Mouse (Mus musculus) hindbrain, embryonic 16.5 days (tissue): ENCODE measurements around the gene Setmar. TPM values are rescaled to one million over a fixed set of nuclear protein-coding genes. Genes with fewer than 3 reads are reported as not detected.

Experiments
- ATAC-seq: fragments of 200-750 bp; cut with Nextera tagmentation; 2 replicates; pipeline ENCODE4 v1.8.0; 2017; ENCODE audit warnings: moderate TSS enrichment, moderate library complexity
- H3K27ac ChIP-seq: fragments of 300-500 bp; sonication (generic); 2 replicates; pipeline ENCODE4 v1.5.1; 2014; ENCODE audit warnings: low read depth, mild to moderate bottlenecking, control low read depth, low read length, moderate library complexity
- H3K27me3 ChIP-seq: fragments of 300-500 bp; sonication (generic); replicated peaks from 2 replicates; pipeline ENCODE4 v1.6.1; 2014; ENCODE audit warnings: low read length; ENCODE audit not compliant: control insufficient read depth, insufficient read depth
- H3K36me3 ChIP-seq: fragments of 300-500 bp; sonication (generic); 2 replicates; pipeline ENCODE4 v1.6.1; 2014; ENCODE audit warnings: mild to moderate bottlenecking, low read length, moderate library complexity, mixed read lengths; ENCODE audit not compliant: control insufficient read depth, insufficient read depth
- H3K4me1 ChIP-seq: fragments of 300-500 bp; sonication (generic); 2 replicates; pipeline ENCODE4 v1.6.1; 2014; ENCODE audit warnings: low read depth, low read length; ENCODE audit not compliant: control insufficient read depth, insufficient read depth
- H3K4me2 ChIP-seq: fragments of 300-500 bp; sonication (generic); 2 replicates; pipeline ENCODE4 v1.6.1; 2014; ENCODE audit warnings: mild to moderate bottlenecking, low read length, control low read depth, moderate library complexity
- H3K4me3 ChIP-seq: fragments of 300-500 bp; sonication (generic); 2 replicates; pipeline ENCODE4 v1.5.1; 2014; ENCODE audit warnings: mild to moderate bottlenecking, low read length, control low read depth, moderate library complexity
- H3K9ac ChIP-seq: fragments of 300-500 bp; sonication (generic); 2 replicates; pipeline ENCODE4 v1.6.1; 2014; ENCODE audit warnings: low read depth, mild to moderate bottlenecking, control low read depth, low read length, moderate library complexity
- H3K9me3 ChIP-seq: fragments of 300-500 bp; sonication (generic); 2 replicates; pipeline ENCODE4 v1.6.1; 2014; ENCODE audit warnings: mild to moderate bottlenecking, low read length, moderate library complexity; ENCODE audit not compliant: control insufficient read depth
- WGBS: fragments of 180-500 bp; shearing (Covaris S2); extraction: QIAGEN DNeasy Blood & Tissue Kit; methylation state at CpG from one replicate; pipeline ENCODE4 v1.1.7; 2014; 5-methylcytosine and 5-hydroxymethylcytosine counted together
- polyA plus RNA-seq: library from polyadenylated mRNA; unstranded; fragments of >200 nt; fragmentation: Nextera tagmentation; extraction: Ambion mirVana; gene quantifications from 2 replicates; pipeline ENCODE4 v1.2.1, GENCODE M21; 2015

Setmar gene
- polyA plus RNA-seq, 1 experiment from 2014 or later: 5.6 TPM

DNA sequence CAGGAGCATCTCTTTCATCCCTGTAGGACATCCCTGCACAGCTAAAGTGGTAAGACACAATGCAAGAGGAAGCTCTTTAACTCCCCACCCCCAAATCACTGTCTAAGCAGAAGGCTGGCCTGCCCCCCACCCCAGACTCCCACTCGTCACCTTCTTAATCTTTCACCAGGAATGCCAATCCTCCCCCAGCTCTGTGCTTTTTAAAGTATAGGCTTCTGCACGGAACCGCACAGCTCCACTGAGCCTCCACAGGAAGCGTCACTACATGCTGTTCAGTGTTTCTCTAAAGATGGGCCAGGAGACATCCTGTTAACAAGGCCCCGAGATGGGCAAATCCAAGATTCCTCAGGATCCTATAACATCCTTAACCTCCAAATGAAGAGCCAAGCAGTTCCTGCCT is 8.2 kb downstream of the Setmar start:
- no peak overlapping the region for H3K9ac ChIP-seq
- no peaks in the 10 kb centered on the region for H3K9me3 ChIP-seq
- no peak overlapping the region for H3K4me3 ChIP-seq
- no peak overlapping the region for H3K27ac ChIP-seq
- ATAC-seq: no peak
- H3K36me3 ChIP-seq: peaks cover 9% of the 10 kb centered on the region; the same call in 1 of the 2 replicates
- 76% methylated on average over 5 of the region's 5 CpGs for WGBS
- no peak overlapping the region for H3K4me2 ChIP-seq
- H3K4me1 ChIP-seq: no peaks in the 10 kb centered on the region
- H3K27me3 ChIP-seq: no peaks in the 10 kb centered on the region

DNA sequence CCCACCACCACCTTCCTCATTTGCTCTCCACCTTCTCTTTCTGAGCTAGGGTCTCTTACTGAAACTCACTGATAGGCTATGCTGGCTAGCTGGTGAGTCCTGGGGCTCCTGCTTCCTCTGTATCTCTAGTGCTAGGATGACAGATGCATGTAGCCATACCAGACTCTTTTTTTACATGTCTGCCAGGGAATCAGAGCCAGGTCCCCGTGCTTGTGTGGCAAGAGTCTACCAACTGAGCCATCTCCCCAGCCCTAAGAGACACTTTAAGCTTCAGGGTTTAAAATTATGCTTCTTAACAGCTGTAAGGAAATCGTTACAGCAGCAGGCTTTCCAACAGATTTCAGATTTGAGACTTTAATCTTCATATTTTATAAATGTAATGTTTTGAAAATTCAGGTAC is 9.1 kb downstream of the Setmar start:
- WGBS: 89% methylated on average over 2 of the region's 2 CpGs
- Histone ChIP-seq H3K4me2 (no peak overlapping the region), H3K4me1 (no peaks in the 10 kb centered on the region), H3K9me3 (no peaks in the 10 kb centered on the region), H3K27ac (no peak overlapping the region), H3K27me3 (no peaks in the 10 kb centered on the region), H3K4me3 (no peak overlapping the region), H3K9ac (no peak overlapping the region), H3K36me3 (peaks cover 9% of the 10 kb centered on the region; the same call in 1 of the 2 replicates)
- no peak for ATAC-seq

DNA sequence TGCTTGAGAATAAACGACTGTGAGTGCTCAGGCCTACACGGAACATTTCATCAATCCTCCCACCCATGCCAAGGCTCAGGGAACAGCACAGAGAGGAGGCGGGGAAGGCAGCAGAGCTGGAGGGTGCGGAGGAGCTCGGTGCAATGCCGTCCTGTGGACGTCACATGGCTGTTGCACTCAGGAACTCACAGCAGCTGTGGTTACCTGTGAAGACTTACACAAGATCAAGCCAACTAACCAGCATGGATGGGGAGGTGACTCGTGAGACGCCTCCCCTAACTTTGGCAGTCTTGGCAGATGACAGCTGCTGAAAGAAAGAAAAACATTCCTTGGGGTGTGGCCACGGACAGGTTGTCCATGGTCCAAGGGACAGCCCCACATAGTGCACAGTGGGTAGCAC is 9.8 kb downstream of the Setmar start:
- ATAC-seq: no peak
- Histone ChIP-seq H3K4me2 (no peak overlapping the region), H3K27ac (no peak overlapping the region), H3K9me3 (no peaks in the 10 kb centered on the region), H3K4me3 (no peak overlapping the region), H3K9ac (no peak overlapping the region), H3K36me3 (peaks cover 9% of the 10 kb centered on the region; the same call in 1 of the 2 replicates), H3K4me1 (no peaks in the 10 kb centered on the region), H3K27me3 (no peaks in the 10 kb centered on the region)
- WGBS: 91% methylated on average over 10 of the region's 10 CpGs

DNA sequence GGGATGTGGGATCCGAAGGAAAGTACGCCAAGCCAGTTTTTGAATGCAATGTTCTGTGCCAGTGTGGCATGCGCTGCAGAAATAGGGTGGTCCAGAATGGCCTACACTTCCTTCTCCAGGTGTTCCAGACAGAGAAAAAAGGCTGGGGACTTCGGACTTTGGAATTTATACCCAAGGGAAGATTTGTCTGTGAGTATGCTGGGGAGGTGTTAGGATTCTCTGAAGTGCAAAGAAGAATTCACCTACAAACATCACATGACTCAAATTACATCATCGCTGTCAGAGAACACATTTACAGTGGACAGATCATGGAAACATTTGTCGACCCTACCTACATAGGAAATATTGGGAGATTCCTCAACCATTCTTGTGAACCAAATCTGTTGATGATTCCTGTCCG is 11.0 kb downstream of the Setmar start:
- H3K4me2 ChIP-seq: no peak overlapping the region
- ATAC-seq: no peak
- no peak overlapping the region for H3K4me3 ChIP-seq
- H3K36me3 ChIP-seq: peaks cover 9% of the 10 kb centered on the region; the same call in 1 of the 2 replicates
- H3K27ac ChIP-seq: no peak overlapping the region
- H3K9me3 ChIP-seq: no peaks in the 10 kb centered on the region
- no peaks in the 10 kb centered on the region for H3K27me3 ChIP-seq
- no peak overlapping the region for H3K9ac ChIP-seq
- WGBS: 95% methylated on average over 7 of the region's 7 CpGs
- H3K4me1 ChIP-seq: no peaks in the 10 kb centered on the region

DNA sequence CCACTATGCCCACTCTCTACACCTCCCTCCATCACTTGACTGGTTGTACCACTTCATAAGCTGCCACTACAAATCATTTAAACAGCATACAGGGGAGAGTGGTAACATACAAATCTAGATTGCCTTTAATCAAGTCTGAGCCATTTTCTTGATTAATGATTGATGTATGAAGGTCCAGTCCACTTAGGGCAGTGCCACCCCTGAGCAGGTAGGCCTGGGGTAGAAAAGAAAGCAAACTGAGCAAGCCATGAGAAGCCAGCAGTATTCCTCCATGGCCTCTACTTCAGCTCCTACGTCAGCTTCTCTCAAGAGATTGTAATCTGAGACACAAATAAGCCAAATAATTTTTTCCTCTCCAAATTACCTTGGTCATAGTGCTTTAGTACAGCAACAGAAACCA is 26.5 kb downstream of the Setmar start:
- ATAC-seq: no peak
- no peaks in the 10 kb centered on the region for H3K36me3 ChIP-seq
- no peak overlapping the region for H3K27ac ChIP-seq
- H3K9me3 ChIP-seq: no peaks in the 10 kb centered on the region
- no peak overlapping the region for H3K4me3 ChIP-seq
- H3K4me2 ChIP-seq: no peak overlapping the region
- WGBS: 88% methylated on average over 1 of the region's 1 CpGs
- no peaks in the 10 kb centered on the region for H3K4me1 ChIP-seq
- H3K9ac ChIP-seq: no peak overlapping the region
- H3K27me3 ChIP-seq: no peaks in the 10 kb centered on the region

DNA sequence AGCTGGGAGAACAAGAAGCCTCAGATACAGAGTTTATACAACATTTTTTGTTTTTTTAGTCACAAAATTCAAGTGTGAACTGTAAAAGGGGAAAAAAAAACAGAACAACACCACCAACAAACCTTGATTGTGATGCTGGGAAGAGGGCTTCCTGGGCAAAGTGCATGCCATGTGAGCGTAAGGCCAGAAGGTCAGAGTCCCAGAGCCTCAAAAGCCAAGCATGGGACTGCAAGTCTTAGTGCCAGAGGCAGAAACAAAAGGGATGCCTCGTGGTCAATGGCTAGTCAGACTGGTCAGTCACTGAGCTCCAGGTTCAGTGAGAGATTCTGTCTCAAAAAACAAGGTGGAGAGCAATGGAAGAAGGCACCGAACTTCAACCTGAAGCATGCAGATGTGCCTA is 27.8 kb downstream of the Setmar start:
- no peak for ATAC-seq
- no peak overlapping the region for H3K9ac ChIP-seq
- 85% methylated on average over 3 of the region's 3 CpGs for WGBS

DNA sequence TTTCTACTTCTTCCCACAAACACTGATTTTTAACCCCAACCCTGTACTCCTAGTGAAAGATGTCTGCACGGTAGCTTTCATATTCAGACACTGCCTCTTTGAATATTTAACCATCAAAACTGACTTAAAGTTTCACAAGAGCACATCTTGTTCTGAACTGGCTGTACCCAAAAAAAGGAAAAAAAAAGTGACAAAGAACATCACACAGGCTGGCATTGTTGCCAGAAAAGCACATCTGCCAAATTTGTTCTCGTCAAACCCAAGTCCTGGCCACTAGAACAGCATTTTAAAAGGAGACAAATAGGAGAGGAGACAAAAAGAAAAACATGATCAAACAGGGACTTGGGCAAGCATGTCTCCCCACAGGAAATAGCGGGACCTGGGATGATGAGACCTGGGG is 28.6 kb downstream of the Setmar start:
- no peaks in the 10 kb centered on the region for H3K27me3 ChIP-seq
- no peak overlapping the region for H3K9ac ChIP-seq
- H3K4me1 ChIP-seq: no peaks in the 10 kb centered on the region; the same call in 1 of the 2 replicates
- 70% methylated on average over 3 of the region's 3 CpGs for WGBS
- H3K9me3 ChIP-seq: no peaks in the 10 kb centered on the region
- H3K36me3 ChIP-seq: no peaks in the 10 kb centered on the region
- H3K4me2 ChIP-seq: no peak overlapping the region
- ATAC-seq: no peak
- no peak overlapping the region for H3K27ac ChIP-seq
- no peak overlapping the region for H3K4me3 ChIP-seq

More for the DNA sequence above, 27.8 kb downstream of the Setmar start:
- Histone ChIP-seq H3K9me3 (no peaks in the 10 kb centered on the region), H3K27ac (no peak overlapping the region), H3K4me3 (no peak overlapping the region), H3K27me3 (no peaks in the 10 kb centered on the region), H3K4me2 (no peak overlapping the region), H3K4me1 (no peaks in the 10 kb centered on the region), H3K36me3 (no peaks in the 10 kb centered on the region)

DNA sequence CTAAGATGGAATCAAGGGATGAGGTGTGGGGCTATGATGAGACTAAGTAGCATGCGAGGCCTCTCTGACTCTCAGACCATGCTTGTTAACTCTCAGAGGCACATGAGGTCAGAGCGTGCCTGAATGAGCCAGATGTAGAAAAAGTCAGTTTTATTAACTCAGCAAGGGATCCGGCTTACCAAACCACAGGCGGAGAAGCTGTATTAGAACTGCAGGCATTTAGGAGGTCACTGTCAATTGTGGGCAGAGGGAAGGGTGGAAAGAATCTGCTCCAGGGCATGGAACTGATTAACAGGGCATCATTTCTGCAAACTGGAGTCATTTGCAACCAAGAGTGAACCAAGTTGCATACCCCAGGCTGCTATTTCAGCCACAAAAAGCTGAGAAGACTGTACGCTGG is 30.6 kb downstream of the Setmar start:
- Histone ChIP-seq H3K4me2 (no peak overlapping the region), H3K4me1 (peaks cover 4% of the 10 kb centered on the region), H3K36me3 (no peaks in the 10 kb centered on the region), H3K27me3 (no peaks in the 10 kb centered on the region), H3K4me3 (no peak overlapping the region), H3K27ac (no peak overlapping the region), H3K9me3 (no peaks in the 10 kb centered on the region), H3K9ac (no peak overlapping the region)
- WGBS: 82% methylated on average over 5 of the region's 5 CpGs
- no peak for ATAC-seq

DNA sequence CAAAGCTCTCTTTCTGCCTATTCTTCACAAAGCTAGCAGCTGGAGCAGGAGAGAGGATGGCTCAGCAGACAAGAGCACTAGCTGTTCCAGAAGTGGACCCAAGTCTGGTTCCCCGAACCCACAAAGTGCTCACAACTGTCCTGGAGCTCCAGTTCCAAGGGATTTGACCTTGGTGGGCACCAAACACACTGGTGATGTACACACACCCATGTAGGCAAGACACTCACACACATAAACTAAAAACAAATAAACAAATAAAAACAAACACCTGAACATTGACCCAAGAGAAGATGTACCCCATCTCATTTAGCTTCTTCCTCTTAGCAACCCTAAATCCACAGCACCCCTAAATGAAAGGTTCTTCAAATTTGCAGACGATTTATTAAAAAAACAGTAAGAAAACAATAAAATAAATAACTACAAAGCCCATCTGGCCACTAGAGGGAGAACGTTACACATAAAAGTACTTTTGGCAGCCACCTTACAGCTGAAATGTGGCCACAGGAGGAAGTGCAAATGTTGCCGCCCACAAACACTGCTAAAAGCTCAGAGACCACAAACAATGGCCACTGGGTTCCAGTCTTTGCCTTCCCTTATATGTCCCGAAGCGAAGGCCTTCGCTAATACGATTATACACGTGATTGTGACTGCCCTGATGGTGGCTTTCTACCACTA is 33.5 kb downstream of the Setmar start:
- ATAC-seq: peak; percentile 87; the same call in 1 of the 2 replicates
- Histone ChIP-seq H3K27ac (no peak overlapping the region), H3K36me3 (no peaks in the 10 kb centered on the region), H3K4me1 (peaks cover 4% of the 10 kb centered on the region), H3K9ac (no peak overlapping the region), H3K27me3 (no peaks in the 10 kb centered on the region), H3K4me3 (no peak overlapping the region), H3K4me2 (peak overlapping the region; percentile 36; the same call in 1 of the 2 replicates), H3K9me3 (no peaks in the 10 kb centered on the region)
- 16% methylated on average over 9 of the region's 9 CpGs for WGBS
